Mouse (Mus musculus): ENCODE data around the gene Ksr2. TPM values are rescaled to one million over a fixed set of nuclear protein-coding genes. Genes with fewer than 3 reads are reported as not detected.
"Not testable (repeated sequence)": the region's sequence is repeated elsewhere in the genome, so short reads cannot be mapped to it uniquely, and the experiment has no call there.

Gene Ksr2
- total RNA-seq (2021) = 10 to 100 TPM; 40.3 to 44.6 TPM
- long read RNA-seq, experiment 1, partial matches to known transcripts = 0 of 3 reads
- long read RNA-seq, experiment 1, other reads (novel, unspliced or antisense) = 3 of 3 reads
- long read RNA-seq, experiment 2, partial matches to known transcripts = 0 of 4 reads
- long read RNA-seq, experiment 2, other reads (novel, unspliced or antisense) = 4 of 4 reads

DNA sequence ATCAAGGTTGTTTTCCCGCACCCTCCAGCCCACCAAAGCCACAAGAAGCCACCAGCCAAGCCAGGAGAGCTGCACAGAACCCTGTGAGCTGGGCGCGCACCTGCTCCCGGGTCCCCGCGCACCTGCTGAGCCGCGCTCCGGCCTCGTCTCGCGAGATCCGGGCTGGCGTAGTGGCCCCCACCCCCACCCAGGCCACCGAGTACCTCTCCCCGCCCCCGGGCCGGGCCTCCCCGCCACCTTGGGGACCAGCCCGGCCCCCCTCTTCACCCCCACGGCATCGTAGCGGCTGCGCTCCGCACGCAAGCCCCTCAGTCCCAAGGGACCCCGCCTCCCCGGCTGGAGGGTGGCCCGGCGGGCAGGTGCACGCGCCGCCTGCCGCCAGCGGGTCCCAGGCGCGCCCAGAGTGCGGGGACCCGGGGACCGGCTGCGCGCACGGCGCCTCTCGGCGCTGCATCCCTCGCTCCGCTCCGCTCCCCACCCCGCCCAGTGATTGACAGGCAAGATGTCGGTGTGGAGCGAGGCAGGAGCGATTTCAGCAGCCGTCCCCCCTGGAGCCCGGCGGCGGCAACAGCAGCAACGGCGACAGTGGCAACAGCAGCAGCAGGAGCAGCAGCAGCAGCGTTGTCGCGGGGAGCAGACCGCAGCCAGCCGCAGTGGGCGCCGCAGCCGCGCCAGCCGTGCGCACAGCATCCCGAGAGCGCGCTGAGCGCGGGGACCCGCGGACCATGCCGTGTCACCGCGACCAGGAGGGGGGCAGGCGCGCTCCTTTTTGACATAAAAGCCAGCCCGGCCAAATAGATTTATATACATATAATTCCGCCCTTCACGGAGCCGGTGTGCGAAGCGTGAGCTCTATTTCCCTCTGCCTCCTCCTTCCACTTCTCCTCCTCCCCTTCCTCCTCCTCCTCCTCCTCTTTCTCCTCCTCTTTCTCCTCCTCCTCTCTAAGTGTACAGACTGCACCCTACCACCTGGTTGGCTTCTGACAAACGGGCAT, at the start of gene Ksr2:
Gene Ksr2 (plus strand): TSS at position 494 of the 995 bp plus-strand sequence.
- peak; percentile 69 to 71 for DNase-seq (ENCODE audit: low spot score in 2 of 2)
- peak within 1 kb of the TSS; percentile 98 for H3K27ac ChIP-seq
- TF ChIP-seq CTCF (conservative IDR thresholded peaks at IDR 0.05) = no peak
- H3K4me3 ChIP-seq = peak within 1 kb of the TSS; percentile 78

- no peak for DNase-seq (ENCODE audit: low spot score in 2 of 2)
- peak overlapping the region; percentile 58 for H3K27ac ChIP-seq
Observed at GRCm38 (mm10) chr5:117364821-117365220, 49.0 kb upstream of the Ksr2 start.

GRCm38 (mm10) chr5:117365904-117366561, 47.8 kb upstream of the Ksr2 start:
- H3K4me3 ChIP-seq = no peak overlapping the region
- no peak for TF ChIP-seq CTCF (conservative IDR thresholded peaks at IDR 0.05)
- H3K27ac ChIP-seq = peak overlapping the region; percentile 4; the same call in 1 of the 2 replicates
- no peak for DNase-seq (ENCODE audit: low spot score in 2 of 2)

More at GRCm38 (mm10) chr5:117364821-117365220, 49.0 kb upstream of the Ksr2 start:
- no peak overlapping the region for H3K4me3 ChIP-seq
- TF ChIP-seq CTCF (conservative IDR thresholded peaks at IDR 0.05) = no peak

GRCm38 (mm10) chr5:117367206-117367605, 46.6 kb upstream of the Ksr2 start:
- DNase-seq (ENCODE audit: low spot score in 2 of 2) = no peak
- no peak for TF ChIP-seq CTCF (conservative IDR thresholded peaks at IDR 0.05)
- H3K27ac ChIP-seq = no peak overlapping the region
- H3K4me3 ChIP-seq = no peak overlapping the region

GRCm38 (mm10) chr5:117370592-117370991, 43.2 kb upstream of the Ksr2 start:
- Histone ChIP-seq H3K27ac (no peak overlapping the region), H3K4me3 (no peak overlapping the region)
- no peak for TF ChIP-seq CTCF (conservative IDR thresholded peaks at IDR 0.05)
- no peak for DNase-seq (ENCODE audit: low spot score in 2 of 2)

DNA sequence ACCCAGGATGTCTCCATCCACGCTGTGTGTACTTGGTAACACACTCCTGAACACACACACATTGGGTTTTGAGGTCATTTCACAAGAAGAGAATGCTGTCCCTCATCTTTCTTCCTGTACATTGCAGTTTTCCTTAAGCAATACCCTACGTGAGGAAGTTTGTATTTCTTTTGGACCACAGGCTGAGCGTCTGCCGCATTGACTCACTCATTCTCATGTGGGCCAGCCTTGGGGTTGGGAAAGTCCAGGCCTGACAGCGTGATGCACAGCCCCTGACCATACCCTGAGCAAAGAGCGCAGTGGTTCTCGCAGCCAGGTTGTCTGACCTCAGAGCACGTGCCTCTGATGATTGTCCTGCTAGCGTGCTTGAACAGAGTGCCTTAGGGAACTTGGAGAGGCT, 40.4 kb upstream of the Ksr2 start:
- no peak overlapping the region; the same call in 1 of the 2 replicates for H3K27ac ChIP-seq
- H3K4me3 ChIP-seq = no peak overlapping the region
- TF ChIP-seq CTCF (conservative IDR thresholded peaks at IDR 0.05) = no peak
- no peak for DNase-seq (ENCODE audit: low spot score in 2 of 2)

DNA sequence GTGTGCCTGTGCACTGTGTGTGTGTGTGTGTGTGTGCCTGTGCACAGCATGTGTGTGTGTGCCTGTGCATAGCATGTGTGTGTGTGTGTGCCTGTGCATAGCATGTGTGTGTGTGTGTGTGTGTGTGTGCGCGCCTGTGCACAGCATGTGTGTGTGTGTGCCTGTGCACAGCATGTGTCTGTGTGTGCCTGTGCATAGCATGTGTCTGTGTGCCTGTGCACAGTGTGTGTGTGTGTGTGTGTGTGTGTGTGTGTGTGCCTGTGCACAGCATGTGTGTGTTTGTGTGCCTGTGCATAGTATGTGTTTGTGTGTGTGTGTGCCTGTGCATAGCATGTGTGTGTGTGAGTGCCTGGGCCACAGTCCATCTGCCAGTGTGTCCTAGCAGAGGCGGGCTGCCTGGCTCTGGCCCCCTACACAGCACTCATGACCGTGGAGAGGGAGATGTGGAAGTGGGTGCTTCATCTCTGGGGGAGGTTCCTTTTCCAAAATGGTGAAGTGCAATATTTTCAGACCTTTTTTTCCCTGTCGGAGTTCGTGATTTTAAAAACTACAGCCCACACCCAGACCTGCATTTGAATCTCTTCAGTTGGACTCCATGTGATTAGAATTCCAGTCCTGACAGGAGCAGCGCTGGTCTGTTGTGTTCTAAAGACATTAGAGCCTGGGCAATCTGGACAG, 39.3 kb upstream of the Ksr2 start:
- Histone ChIP-seq H3K27ac (peak overlapping the region; percentile 21; the same call in 1 of the 2 replicates), H3K4me3 (no peak overlapping the region)
- no peak for DNase-seq (ENCODE audit: low spot score in 2 of 2)
- no peak for TF ChIP-seq CTCF (conservative IDR thresholded peaks at IDR 0.05)

GRCm38 (mm10) chr5:117376331-117376761, 37.5 kb upstream of the Ksr2 start:
- Histone ChIP-seq H3K27ac (peak overlapping the region; percentile 21), H3K4me3 (no peak overlapping the region)
- TF ChIP-seq CTCF (conservative IDR thresholded peaks at IDR 0.05) = no peak
- DNase-seq (ENCODE audit: low spot score in 2 of 2) = peak in 1 of 2 experiments; percentile 47

- not testable (repeated sequence) for H3K4me3 ChIP-seq; DNase-seq (ENCODE audit: low spot score in 2 of 2); H3K27ac ChIP-seq
Observed at GRCm38 (mm10) chr5:117377731-117378130, 36.1 kb upstream of the Ksr2 start.

GRCm38 (mm10) chr5:117380199-117380598, 33.6 kb upstream of the Ksr2 start:
- Histone ChIP-seq H3K27ac (no peak overlapping the region), H3K4me3 (no peak overlapping the region)
- no peak for DNase-seq (ENCODE audit: low spot score in 2 of 2)
- TF ChIP-seq CTCF (conservative IDR thresholded peaks at IDR 0.05) = no peak

GRCm38 (mm10) chr5:117381785-117382184, 32.0 kb upstream of the Ksr2 start:
- no peak for DNase-seq (ENCODE audit: low spot score in 2 of 2)
- Histone ChIP-seq H3K4me3 (no peak overlapping the region), H3K27ac (no peak overlapping the region)
- TF ChIP-seq CTCF (conservative IDR thresholded peaks at IDR 0.05) = 0 out of 2 replicates have a peak, but pooled peaks have one; percentile 20

GRCm38 (mm10) chr5:117383198-117383597, 30.6 kb upstream of the Ksr2 start:
- no peak for TF ChIP-seq CTCF (conservative IDR thresholded peaks at IDR 0.05)
- Histone ChIP-seq H3K27ac (no peak overlapping the region; the same call in 1 of the 2 replicates), H3K4me3 (no peak overlapping the region)
- no peak for DNase-seq (ENCODE audit: low spot score in 2 of 2)
